20 mouse cellular contexts compared by ENCODE assay signal in genomic region chr9:53007395-53007794, GRCm38 (mm10).
"Had no signal": no experiment of that assay in that cellular context is flagged by ENCODE, and none has a peak within 500 bp of the region (broad histone marks: within the 10 kb centered on the region; RNA-seq: fewer than 3 reads in every experiment).

No protein-coding gene starts in this region.

- H3K4me1 ChIP-seq: limb, embryonic 12.5 days; limb, embryonic 15.5 days; liver, embryonic 13.5 days; neural tube, embryonic 12.5 days; neural tube, embryonic 15.5 days; stomach, embryonic 15.5 days had no signal

- H3K4me3 ChIP-seq: layer of hippocampus, adult 2 months; limb, embryonic 12.5 days; limb, embryonic 15.5 days; liver, embryonic 13.5 days; midbrain, embryonic 12.5 days; midbrain, embryonic 15.5 days; neural tube, embryonic 12.5 days; neural tube, embryonic 15.5 days; stomach, embryonic 15.5 days had no signal

- H3K9ac ChIP-seq: limb, embryonic 12.5 days; limb, embryonic 15.5 days; liver, embryonic 13.5 days; lung, embryonic 14.5 days; midbrain, embryonic 12.5 days; midbrain, embryonic 15.5 days; neural tube, embryonic 12.5 days; neural tube, embryonic 15.5 days; stomach, embryonic 15.5 days had no signal

- DNase-seq: kidney, adult 2 months; kidney, postnatal 25 days; layer of hippocampus, adult 9-11 months; liver, embryonic 13.5 days; lung, embryonic 14.5 days; lung, postnatal 10 days; right cerebral cortex, adult 18-20 months; right cerebral cortex, postnatal 14 days; right cerebral cortex, postnatal 4 days; thymus, postnatal 36 days had no signal

- H3K27ac ChIP-seq: kidney, postnatal 0 days; layer of hippocampus, adult 2 months; limb, embryonic 12.5 days; limb, embryonic 15.5 days; liver, embryonic 13.5 days; midbrain, embryonic 12.5 days; midbrain, embryonic 15.5 days; neural tube, embryonic 12.5 days; neural tube, embryonic 15.5 days; stomach, embryonic 15.5 days had no signal

- H3K9me3 ChIP-seq: limb, embryonic 12.5 days; limb, embryonic 15.5 days; midbrain, embryonic 12.5 days; midbrain, embryonic 15.5 days; neural tube, embryonic 12.5 days; neural tube, embryonic 15.5 days; stomach, embryonic 15.5 days had no signal

- H3K36me3 ChIP-seq: limb, embryonic 12.5 days; limb, embryonic 15.5 days; liver, embryonic 13.5 days; midbrain, embryonic 12.5 days; midbrain, embryonic 15.5 days; neural tube, embryonic 12.5 days; neural tube, embryonic 15.5 days; stomach, embryonic 15.5 days had no signal

- ATAC-seq: intestine, postnatal 0 days; midbrain, embryonic 15.5 days had no signal

- H3K27me3 ChIP-seq: limb, embryonic 12.5 days; limb, embryonic 15.5 days; liver, embryonic 13.5 days; midbrain, embryonic 12.5 days; midbrain, embryonic 15.5 days; neural tube, embryonic 12.5 days; neural tube, embryonic 15.5 days; stomach, embryonic 15.5 days had no signal
